Mouse (Mus musculus) gastrocnemius, adult 18-20 months (tissue): Measurements from ENCODE around the gene Slc38a9. TPM values are rescaled to one million over a fixed set of nuclear protein-coding genes. Genes with fewer than 3 reads are reported as not detected.
"Not testable (repeated sequence)": the region's sequence is repeated elsewhere in the genome, so short reads cannot be mapped to it uniquely, and the experiment has no call there.

Experiments used
- DNase-seq: peaks from one replicate; pipeline ENCODE4 v3.0.0; 2021; ENCODE audit warnings: low spot score
- total RNA-seq, 2 experiments: library from RNA; stranded (reverse); gene quantifications; 2 replicates each; pipeline ENCODE4 v1.2.3; 2021

The Slc38a9 gene
- total RNA-seq, 2 experiments from 2014 or later: 4.8 to 6.2 TPM

DNA sequence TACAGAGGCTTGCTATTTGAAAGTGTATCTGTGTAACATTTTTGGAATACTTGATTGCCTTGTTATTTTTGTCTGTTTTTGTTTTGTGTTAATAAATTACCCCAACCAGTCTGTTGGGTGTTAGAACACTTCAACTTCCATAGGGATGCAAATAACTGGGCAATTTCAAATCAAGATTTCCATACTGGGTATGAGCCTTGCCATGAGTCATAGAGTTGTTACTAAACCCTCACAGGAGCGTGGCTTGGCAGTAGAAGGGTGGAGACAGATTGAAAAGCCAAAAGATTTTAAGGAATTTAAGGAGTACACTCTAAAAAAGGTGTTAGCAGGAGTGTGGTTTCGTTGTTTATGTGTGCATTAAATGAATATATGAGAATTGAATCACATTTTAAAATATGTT is 22.8 kb downstream of the Slc38a9 start:
- no peak for DNase-seq

DNA sequence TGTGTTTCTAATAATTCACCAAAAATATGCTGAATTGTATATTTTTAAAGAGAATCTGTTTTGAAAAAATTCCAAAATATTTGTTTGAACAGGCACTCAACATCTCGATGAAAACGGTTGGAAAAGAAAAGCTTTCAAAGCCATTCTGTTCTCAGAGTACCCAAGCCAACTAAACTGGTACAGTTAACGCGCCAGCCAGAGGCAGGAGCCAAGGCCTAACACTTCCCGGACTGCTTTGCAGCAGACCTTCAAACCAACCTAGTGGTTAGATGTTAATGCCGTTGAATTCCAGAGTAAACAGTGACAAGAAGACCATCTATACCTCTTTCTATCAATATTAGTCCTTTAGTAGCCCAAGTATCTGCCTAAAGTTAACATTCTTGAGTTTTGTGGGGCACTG is 23.4 kb downstream of the Slc38a9 start:
- DNase-seq: no peak

DNA sequence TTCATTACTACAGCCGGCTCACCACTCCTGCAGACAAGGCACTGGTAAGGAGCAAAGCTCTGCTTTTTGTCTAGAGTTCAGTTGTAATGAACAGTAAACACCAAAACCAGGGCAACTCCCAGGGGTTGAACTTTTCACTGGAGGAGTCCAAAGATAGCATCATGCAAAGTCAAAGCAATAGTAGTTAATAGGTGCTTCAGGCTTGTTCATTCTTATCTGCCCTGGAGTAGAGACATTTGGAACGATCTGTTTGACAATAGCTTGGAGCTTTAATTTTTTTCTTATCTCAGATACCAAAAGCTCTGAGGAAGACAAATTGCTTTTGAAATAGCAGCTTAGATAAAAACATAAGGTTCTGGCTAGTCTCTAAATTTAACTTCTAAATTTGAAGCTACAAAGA is 25.6 kb downstream of the Slc38a9 start:
- no peak for DNase-seq

DNA sequence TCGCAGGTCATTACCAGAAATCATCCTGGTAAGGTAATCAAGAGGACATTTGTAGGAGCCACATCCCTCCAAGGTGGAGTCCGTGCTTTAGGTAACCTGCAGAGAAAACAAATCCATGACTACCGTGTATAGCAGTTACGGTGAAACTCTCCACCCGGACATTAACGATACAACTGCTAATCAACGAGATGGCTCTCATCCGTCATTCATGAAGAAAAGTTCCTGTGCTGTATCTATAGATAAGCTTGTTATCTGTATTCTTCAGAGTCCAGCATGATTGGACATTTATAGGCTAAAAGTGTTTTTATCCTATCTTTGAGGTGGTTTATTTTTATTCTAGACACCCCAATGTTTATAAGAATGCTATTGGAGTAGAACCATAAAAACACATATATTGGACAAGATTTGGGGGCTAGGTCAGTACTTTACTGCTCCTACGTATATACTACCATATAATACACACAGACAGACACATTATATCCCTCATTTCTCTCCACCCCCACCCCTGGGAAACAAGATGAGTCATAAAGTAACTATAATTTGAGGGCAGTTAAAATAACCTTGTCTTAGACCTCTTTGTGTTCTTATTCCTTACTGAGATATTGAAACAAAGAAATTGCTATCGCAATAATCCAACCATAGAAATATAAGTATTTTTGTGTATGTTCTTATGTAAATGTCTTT is 32.5 kb downstream of the Slc38a9 start:
- no peak for DNase-seq

DNA sequence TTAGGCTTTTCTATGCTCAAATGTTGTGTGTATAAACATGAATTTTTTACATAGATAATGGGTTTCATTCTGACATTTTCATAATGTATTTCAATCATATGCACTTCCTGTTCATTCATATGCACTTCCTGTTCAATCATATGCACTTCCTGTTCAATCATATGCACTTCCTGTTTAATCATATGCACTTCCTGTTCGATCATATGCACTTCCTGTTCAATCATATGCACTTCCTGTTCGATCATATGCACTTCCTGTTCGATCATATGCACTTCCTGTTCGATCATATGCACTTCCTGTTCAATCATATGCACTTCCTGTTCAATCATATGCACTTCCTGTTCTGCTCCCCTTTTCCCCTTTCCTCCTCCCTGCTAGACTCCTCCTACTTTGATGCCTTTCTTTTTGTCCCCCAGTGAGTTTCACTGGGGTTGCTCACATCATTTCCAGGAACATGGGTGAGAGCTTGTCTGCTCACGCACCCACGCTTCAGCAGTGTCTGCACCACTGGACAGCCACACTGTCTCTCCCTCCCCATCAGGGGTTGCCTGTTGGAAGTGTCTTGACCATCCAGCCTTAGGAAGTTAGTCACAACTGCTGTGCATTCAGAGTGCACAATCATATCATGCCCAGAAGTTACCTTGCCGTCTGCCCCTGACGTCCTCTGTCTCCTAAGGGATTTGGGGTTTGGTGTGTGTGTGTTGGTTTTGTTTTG is 35.1 kb downstream of the Slc38a9 start:
- DNase-seq: no peak

DNA sequence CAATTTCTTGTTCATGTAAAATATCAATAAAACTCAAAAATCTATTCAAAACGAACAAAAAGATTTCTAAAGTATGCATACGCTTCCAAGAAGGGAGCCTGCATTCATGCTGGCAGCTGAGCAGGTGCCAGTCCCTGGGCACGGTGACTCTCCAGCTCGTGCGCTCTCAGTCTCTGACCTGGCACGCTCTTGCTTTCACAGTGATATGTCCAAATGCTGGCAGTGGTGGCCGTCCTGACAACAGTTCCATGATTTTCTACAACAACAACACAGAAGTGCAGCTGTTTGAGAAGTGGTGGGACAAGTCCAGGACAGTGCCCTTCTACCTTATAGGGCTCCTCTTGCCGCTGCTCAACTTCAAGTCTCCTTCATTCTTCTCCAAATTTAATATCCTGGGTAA is 40.7 kb downstream of the Slc38a9 start:
- no peak for DNase-seq

DNA sequence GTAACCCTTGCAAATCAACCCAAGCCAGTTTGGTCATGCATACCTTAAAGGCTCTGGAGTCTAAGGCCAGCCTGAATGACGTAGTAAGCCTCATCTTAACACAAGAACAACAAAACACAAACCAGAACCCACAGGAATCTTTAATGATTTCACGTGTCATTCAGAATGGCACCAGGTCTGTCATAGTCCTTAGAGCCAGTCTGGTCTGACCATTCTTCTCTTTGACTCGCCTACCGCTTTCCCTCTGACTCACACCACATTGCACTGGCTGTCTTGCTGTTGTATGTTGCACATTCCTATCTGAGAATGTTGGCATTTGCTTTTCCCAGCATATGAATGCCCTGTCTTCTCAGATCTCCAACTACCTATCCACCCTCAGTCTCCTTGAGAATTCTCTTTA is 45.8 kb downstream of the Slc38a9 start:
- no peak for DNase-seq

DNA sequence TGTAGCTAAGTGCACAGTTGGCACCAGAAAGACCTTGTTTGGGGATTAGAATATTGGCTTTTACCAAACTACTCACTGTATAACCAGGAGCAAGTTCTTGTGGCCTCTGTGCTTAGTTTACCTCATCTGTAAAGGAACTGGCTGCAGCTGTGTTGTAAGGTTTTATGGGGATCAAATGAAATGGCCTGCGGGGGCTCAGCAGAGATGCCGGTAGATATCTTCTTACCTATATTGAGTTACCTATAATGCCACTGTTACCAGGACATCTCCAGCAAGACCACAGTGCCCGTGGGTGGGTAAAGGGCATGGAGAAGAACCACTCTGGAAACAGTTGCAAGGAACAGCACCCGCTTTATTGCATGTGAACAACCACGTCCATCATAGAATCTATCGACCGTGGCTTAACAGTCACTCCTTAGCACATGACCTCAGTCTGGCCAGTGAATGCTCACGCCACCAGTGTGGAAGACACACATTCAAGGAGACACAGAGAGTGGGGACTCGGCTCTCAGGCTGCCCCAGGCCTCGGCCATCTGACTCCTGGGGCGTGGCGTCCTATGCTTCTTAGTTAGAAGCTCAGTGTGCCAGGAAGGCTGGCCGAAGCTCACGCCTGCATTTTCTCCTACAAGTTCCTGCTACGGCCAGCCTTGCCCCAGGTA is 59.7 kb downstream of the Slc38a9 start:
- no peak for DNase-seq

DNA sequence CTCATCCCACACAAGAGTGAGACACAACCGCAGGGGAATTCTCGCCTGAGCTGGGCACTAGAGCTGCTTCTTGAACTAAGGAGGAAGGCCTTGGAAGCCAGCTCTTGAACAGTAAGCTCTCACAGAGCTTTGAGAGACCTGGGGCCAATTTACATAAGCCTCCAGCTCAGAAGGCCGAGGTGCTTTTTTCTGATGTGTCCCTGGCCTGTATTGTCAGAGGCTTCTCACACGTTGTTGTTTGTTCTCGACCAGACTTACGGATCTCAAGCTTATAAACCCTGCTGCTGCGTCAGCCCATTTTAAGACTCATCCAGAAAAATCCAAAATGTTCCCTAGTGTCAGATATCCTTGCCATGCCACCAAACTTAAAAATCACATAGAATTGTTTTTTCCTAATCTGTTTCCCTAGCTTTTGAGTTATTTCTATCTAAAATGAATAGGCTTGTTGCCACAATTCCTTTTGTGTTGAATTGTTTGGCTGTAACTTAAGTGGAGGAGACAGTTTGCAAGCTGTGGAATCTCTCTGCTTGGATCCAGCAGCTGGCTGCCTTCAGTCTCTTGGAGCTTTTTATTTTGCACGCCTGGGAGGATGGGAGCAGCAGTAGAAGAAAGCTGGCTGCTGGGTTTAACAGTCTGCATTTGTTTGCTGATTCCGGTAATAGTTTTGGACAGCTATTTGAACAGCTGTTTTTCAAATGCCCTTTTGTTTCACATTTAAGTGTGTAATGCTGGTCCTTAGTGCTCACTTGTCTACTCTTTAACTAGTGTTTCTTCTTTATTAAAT is 61.6 kb downstream of the Slc38a9 start:
- DNase-seq: peak; percentile 30

DNA sequence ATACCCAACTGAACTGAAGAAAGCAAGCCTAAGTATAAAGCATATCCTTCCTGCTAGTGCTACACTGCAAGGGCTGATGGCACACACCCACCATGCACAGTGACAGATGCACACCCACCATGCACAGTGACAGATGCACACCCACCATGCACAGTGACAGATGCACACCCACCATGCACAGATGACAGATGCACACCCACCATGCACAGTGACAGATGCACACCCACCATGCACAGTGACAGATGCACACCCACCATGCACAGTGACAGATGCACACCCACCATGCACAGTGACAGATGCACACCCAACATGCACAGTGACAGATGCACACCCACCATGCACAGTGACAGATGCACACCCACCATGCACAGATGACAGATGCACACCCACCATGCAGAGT is 63.7 kb downstream of the Slc38a9 start:
- not testable (repeated sequence) for DNase-seq

DNA sequence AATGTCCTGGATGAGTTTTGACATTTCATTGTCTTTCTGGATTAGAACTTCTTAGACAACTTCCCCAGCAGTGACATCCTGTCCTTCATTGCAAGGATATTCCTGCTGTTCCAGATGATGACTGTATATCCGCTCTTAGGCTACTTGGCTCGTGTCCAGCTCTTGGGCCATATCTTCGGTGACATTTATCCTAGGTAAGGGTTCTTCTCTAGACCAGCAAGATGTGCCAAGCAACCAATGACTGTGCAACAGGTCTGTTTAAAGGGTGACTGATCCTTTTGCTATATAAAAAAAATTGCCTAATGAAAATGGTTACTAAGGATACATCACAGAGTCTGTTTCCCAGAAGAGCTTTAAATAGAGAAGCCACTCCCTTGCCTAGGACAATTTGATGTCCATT is 65.5 kb downstream of the Slc38a9 start:
- no peak for DNase-seq

DNA sequence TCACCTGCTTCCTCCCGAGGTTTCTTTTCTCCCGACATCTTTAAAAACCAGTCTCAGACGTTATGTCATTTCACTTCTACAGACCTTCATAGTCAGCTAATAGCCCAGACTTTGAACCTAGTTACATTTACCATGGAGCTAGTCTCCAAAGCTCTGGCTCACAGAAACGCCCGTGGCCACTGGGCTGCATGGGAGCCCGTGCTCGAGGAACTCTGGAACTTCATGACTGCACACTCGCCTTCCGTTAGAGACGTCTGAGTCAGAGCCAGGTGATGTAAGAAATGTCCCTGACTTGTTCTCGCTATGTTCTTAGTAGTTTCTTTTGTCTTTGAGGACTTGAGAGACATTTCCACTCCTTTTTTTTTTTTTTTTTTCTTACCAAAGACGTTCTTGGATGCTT is 72.8 kb downstream of the Slc38a9 start:
- no peak for DNase-seq

DNA sequence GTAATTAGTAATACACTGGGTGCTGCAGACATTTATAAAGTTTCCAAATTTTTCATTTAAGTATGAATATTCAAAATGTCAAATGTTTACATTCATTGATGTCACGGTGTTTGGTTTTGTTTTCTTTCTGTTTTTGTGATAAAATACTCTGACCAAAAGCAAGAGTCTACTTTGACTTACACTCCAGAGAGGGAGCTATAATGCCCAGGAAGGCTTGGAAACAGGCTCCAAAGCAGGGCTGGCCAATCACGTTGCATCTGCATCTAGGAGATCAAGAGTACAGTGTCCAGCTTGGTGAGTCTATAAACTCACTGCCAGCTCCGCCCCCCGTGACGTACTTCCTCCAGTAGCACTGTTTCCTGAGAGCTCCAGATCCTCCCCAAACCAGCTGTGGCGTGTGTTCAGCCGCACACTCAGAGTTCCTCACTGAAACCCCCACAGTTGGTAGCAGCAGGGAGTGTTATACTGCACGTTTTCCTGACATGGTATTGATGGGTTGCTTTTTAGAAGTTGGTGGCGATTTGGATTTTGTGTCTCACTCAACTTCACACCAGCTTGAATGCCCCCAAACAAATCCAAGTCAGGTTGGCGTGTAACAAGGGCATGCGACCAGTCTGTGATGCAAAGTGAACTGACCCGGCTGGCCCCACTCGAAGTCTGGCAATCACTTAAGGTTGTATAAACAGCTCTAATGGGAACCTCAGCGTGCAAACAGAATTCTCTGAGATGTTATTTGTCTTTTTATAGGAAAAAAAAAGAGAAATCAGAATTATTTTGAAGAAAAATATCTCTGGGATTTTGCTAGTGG is 74.6 kb downstream of the Slc38a9 start:
- no peak for DNase-seq

DNA sequence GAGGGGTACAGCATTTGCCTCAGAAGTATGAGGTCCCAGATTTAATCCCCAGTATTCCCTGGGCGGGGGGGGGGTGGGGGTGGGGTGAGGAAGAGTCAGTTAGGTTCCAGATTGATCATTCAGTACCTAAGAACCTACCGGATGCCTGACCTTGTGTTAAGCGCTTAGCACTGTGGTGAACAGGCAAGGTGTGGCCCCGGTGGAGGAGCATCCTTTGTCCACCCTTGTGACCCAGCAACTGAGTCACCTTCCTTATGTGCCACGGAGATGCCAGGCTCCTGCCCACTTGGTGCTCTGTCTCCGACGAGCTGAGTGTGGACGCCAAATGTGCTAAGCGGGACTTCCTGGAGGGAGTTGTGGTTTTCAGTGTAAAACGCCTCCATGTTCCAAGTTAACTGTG is 75.9 kb downstream of the Slc38a9 start:
- no peak for DNase-seq

DNA sequence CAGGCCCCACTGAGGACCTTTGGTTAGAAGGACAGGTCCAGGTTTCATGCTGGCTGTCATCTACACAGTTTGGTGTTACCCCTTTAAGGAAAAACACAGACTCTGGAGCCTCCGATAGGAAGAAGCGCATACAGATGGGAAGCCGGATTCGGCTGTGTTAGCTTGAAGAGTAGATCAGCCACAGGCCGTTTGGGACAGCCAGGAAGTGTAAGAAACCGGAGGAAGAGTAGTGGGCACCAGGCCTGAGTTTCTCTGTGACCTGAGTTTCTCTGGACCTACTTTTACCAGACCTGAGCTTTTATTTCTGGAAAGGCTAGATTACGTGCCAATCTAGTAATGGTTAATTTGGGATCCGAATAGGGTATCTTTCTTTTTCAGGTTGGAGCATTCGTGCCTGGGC is 76.6 kb downstream of the Slc38a9 start:
- no peak for DNase-seq

DNA sequence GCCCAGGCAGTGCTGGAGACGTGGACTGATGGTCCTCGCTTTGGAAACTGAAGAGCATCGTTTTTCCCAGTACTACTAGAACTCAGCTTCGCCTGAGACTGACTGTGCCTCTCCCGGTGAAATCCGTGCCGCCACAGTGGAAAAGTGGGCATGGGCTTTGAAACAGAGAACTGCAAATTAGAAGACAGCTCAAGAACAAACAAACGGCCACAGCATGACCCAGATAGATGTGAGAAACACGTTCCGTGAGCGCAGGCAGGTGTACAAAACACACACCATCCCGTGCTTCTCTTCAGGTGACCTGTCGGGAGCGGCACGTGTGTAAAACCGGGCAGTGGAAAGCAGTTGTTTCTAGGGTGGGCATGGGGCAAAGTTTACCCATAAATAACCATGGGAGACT is 77.5 kb downstream of the Slc38a9 start:
- DNase-seq: no peak

DNA sequence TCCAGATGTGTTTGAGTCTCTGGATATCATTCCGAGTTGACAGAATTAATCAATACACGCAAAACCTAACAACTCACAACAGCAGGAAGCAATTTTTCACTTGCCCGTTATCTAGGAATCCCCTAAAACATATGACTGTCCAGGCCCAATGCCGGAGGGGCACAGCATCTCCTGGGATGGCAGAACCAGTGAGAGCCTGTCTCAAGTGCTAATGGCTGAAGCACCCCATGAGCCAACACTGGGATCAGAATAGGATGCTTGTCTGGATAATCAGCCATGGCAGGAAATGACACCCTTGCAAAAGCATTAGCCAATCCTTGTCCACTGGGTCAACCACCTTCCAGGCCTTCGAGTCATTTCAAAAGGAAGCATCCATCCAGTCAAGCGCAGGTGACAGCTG is 79.5 kb downstream of the Slc38a9 start:
- no peak for DNase-seq

DNA sequence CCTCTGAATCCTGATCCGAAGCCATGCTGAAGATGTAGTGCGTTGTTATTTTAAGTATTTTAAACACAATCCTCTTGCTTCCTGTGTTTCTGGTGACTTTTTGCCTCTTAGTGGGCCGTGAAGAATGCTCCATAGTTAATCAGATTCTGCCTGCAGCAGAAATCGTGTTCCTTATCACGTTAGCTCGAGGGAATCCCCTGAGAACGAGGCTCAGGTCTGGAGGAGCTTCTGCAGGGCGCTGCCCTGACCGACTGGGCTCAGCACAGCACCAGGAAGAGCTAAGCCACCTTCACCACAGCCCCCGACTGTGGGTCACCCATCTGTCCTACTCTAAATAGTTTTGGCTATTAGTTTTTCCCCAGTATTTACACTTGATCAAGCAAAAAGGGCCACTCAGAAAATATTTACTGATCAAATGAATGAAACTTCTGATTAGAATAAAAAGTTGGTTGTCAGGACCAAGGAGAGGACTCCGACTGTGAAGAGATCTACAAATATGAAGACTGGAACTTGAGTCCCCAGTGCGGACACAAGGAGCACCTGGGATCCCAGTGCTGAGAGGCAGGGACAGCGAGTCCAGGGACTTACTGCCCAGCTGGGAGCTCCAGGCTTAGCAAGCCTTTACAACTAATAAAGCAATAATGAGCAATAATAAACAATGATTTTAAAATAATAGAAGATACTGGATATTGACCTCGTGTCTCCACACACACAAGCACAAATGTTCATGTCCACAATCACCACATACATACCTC is 81.7 kb downstream of the Slc38a9 start:
- DNase-seq: no peak

DNA sequence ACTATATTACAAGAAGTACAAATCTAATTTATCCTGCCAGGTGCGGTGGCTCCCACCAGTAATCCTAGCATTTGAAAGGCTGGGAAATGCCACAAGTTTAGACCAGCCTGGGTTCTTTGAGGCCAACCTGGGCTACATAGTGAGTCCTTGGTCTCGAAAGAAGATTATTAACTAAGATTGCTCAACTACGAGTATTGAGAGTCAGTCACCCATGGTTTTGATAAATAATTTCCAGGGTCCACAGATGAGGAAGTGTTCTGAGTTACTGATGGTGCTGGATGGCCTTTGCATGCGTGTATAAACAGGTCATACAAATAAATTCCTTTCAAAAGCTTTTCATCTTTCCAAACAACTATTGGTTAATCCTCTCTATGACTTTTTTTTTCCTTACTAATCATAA is 83.1 kb downstream of the Slc38a9 start:
- DNase-seq: no peak

DNA sequence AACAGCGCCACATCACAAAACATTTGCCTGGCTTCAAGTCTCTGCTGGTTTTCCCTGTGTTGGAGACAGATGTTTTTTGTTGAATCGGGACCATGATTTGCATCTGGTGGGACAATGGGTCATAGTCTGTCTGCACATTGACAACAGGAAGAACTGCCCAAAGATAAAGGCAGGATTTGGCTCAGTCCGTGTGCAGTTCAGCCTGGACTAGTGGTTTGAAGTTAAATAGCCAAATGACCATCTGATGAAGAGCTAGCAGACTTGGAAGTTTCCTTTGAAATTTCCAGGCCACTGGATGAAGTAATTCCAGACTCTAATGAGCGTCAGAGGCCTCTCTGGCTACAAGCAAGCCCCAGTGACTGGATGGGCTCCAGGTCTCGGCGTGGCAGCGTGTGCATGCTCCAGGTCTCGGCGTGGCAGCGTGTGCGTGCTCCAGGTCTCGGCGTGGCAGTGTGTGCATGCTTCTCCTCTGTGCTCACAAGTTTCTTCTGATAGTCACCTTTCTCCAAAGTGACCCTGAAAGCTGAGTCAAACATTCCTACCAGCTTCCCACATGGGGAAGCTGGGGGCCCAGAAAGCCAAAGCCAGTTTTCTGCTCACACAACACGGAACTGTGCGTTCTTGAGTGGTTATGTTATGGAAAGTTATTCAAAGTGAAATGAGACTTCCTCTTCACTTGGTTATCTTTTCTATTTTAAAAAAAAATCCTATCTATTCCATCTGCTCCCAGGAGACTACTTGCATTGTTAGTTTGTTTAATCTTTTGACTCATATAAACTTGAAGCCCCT is 83.7 kb downstream of the Slc38a9 start:
- DNase-seq: peak; percentile 46
